Mouse (Mus musculus) c-Kit-positive CD71-positive TER-119-positive erythroid progenitor cells, embryonic 14.5 days (primary cell): Measurements from ENCODE around the gene Pde9a.

Experiments used
- DNase-seq: peaks from one replicate; pipeline ENCODE4 v3.0.0-alpha.2; 2013; ENCODE audit warnings: low spot score

Gene Pde9a

GRCm38 (mm10) chr17:31386766-31387275 lies 811 bp downstream of the Pde9a start:
- DNase-seq, result no peak

GRCm38 (mm10) chr17:31389432-31390050 lies 3.5 kb downstream of the Pde9a start:
- DNase-seq, result no peak

DNA sequence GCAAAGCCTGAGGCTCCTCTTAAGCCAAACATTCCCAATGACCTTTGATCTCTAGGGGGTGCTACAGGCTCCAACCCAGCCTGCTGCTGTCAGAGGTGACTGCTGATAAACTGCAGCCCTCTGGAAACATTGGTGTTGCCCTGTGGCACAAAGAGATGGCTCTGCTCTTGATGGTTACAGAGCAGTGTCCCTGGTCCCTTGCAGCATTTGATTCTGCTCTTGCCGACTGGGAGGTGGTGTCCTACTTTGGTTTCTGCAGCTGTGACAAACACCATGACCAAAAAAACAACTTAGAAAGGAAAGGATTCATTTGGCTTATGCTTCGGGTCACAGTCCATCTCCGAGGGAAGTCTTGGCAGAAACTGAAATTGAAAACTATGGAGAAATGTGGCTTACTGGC lies 5.5 kb downstream of the Pde9a start:
- no peak for DNase-seq

DNA sequence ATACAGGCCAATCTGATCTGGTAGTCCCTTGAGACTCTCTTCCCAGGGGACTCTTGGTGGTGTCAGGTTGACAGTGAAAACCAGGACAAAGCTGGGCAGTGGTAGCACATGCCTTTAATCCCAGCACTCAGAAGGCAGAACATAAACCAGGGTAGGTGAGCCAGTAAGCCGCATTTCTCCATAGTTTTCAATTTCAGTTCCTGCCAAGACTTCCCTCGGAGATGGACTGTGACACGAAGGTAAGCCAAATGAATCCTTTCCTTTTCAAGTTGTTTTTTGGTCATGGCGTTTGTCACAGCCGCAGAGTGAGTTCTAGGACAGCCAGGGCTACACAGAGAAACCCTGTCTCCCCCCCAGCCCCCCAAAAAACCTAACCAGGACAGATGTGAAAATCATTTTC lies 6.0 kb downstream of the Pde9a start:
- no peak for DNase-seq

- DNase-seq, result no peak
Measured at GRCm38 (mm10) chr17:31393811-31394210, 7.8 kb downstream of the Pde9a start.

- DNase-seq, result no peak
Measured at GRCm38 (mm10) chr17:31400294-31400693, 14.3 kb downstream of the Pde9a start.

DNA sequence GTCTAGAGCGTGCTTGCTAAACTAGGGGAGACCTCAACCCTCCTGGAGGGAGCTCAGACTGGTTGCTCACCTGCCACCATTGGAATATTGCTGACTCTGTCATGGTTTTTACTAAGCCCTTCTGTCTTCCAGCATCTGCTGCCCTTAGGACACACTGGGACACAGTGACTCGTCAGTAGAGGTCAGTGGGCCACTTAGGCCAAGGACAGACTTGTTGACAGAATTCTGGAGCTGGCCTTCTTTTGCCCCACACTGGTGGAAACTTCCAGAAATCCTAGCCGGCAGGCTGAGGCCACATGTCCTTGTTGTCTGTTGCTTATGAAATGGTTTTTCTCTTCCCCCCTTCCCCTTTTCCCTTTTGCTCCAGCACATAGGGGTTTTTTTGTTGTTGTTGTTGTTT lies 15.2 kb downstream of the Pde9a start:
- DNase-seq, result no peak

DNA sequence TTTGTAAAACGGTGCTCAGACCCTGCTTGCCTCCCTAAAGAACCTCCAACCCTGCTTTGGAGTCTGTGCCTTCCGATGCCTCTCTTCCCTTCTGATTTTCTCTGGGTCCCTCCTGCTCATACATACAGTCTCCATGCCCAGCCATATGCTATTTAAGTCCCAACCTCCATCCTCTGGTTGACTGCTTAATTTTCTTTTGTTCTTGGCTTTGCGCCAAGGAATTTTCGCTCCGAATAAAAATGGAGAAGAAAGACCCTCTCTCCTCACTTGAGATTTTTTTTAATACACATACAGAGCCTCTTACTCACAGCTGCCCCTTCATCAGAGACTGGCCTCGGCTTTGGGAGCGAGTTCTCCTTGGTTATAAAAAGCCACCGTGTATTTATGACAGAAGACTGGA lies 16.7 kb downstream of the Pde9a start:
- DNase-seq, result no peak

GRCm38 (mm10) chr17:31405694-31406227 lies 19.8 kb downstream of the Pde9a start:
- DNase-seq, result no peak

DNA sequence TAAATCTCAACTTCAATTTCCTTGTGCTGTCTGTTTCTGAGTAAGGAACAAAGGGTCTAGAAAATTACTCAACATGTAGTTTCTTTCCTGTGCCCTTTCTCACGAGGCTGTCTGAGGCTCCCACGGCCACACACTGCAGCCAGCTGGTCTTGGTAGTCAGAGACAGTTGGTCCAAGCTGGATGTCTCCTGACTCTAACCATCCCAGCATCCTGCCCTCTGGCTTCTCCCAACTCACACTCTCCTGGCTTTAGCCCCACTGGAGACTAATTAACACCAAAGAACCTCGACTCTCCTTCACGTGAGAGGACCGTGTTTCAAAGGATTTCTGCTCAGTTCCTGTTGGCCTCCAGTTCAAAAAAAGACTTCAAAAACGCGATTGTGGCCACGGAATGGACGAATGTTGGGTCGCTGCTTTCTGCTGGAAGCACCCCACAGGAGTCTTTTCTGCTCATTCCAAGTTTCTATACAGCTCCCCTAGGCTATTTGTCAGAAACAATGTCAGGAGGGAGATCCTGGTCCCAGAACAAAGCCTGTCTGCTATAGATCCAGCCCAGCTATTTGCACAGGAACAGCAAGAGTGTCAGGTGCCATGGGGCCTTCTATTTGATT lies 23.8 kb downstream of the Pde9a start:
- no peak for DNase-seq

DNA sequence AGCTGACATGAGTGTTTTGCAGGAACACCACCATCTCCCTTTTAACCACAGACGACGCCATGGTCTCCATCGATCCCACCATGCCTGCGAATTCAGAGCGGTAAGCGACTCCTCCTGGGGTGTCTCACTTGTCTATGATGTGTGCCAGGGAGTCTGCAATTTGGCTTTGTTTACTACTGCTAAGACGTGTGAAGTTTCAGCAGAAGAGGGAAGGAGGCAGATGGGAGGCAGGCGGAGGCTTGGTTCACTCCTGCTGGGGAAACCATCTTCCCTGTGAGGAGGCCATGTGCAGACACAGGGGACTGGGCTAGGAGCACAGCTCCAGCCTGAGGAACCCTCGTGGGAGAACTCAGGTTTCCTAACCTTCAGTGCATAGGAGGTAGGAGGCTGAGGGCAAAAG lies 29.2 kb downstream of the Pde9a start:
- no peak for DNase-seq

DNA sequence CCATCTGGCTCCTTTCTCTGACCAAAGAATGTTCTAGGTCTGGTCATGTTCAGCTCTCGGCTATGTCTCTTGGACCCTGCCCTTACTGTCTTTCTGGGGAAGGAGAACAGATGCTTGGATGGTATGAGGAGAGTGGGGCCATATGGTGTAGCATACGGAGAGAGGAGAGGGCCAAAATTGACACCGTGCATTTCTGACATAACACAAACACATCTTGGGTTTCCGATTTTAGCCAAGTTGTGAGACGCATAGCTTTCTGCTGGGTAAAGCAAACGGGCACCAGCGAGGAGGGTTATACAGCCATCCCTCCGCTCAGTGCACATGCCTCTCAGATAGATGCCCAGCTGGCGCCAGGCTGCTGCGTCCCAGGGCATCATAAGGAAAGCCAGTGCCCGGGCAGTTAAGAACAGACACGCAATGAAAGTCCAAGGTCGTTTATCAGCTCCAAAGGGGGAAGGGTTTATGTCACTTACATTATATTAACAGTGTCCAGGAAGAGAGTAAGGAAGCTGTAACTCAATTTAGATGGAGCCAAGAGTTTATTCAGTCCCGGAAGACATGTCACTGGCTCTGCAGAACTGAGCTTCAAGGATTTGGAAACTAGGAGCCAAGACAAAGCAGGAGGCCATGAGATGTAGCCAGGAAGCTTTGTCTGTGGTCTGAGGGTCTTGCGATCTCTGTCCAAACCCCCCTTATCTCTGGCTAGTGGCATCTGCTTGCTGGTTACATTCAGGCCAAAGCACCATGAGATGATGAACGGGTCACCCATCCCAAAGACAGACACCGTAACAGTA lies 33.0 kb downstream of the Pde9a start:
- no peak for DNase-seq

DNA sequence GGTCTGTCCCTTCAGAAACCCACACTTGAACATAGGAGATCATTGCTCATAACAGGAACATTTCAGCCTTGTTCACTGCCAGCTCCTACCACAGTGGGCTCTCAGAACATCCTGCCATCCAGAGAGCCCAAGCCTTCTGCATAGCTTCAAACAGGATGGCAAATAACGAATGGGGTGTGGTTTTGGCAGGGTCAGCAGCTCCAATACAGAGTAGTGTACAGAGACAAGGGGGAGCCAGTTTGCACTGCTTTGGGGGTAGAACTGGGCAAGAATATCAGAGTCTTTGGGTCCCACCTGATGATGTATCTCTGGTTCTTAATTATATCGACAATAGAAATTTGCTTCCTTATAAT lies 33.6 kb downstream of the Pde9a start:
- no peak for DNase-seq

DNA sequence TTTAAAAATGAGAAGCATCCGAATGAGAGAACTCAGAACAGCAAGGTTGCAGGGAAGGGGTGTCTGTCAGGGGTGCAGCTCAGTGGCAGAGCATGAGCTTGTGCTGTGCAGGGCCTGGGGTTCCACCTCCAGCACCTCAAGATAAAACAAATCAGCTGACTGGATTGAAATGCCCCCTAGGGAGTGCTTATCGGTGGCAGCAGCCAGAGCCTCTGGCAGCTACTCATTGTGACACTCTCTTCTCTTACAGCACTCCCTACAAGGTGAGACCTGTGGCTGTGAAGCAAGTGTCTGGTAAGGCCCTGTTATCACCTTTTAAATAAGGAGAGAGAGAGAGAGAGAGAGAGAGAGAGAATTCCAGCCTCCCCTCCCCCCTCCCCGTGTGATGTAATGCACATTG lies 34.0 kb downstream of the Pde9a start:
- DNase-seq, result no peak

- DNase-seq, result no peak
Measured at GRCm38 (mm10) chr17:31420658-31421057, 34.6 kb downstream of the Pde9a start.

DNA sequence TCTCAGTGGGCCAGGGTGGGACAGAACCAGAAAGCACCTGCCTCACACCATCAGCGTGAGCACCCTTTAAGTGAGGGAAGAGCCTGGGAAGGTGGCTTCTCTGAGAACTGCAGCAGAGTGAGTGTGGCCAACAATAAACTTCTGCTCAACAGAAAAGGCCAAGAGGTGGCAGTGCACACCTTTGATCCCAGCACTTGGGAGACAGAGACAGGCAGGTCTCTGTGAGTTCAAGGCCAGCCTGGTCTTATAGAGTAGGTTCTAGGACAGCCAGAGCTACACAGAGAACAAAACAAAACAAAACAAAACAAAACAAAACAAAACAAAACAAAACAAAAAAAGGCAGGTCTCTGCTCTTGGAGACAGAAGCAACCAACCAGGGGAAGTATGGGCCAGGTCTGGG lies 36.4 kb downstream of the Pde9a start:
- no peak for DNase-seq

GRCm38 (mm10) chr17:31423020-31423419 lies 37.0 kb downstream of the Pde9a start:
- DNase-seq, result no peak

DNA sequence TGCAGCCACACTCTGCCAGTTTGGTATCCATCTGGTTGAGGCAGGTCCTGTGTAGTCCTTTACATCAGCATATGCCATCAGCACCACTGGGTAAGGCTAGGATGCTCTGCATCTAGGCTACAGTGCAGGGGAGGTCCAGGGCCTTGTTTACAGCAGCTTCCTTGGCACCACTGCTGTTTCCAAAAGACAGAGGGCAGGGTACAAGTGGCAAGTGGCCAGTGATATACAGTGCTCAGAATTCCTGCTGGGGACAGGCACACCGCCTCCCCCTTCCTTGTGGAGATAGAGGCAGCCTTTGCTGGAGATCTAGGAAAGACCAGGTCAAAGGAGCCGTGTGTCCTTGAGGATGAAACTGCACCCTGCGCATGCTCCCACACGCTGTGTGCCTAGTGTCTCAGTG lies 38.3 kb downstream of the Pde9a start:
- no peak for DNase-seq

DNA sequence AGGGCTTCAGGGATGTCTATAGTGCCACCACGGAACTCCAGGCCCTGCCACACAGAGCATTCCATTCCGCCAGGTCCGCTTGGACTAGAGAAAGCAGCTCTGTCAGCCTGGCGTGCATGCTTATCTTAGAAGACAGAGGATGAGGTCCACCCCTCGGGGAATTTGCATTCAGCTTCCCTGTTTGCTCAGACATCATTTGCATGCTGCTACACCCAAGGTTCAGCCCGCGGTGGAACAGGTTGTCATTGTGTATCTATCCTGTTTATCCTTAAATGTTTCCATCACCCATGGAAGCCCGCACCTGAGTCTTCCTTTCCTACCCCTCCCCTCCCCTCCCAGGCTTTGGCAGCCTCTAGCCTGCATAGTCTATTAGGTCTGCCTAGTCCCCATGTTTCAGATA lies 38.8 kb downstream of the Pde9a start:
- DNase-seq, result no peak

DNA sequence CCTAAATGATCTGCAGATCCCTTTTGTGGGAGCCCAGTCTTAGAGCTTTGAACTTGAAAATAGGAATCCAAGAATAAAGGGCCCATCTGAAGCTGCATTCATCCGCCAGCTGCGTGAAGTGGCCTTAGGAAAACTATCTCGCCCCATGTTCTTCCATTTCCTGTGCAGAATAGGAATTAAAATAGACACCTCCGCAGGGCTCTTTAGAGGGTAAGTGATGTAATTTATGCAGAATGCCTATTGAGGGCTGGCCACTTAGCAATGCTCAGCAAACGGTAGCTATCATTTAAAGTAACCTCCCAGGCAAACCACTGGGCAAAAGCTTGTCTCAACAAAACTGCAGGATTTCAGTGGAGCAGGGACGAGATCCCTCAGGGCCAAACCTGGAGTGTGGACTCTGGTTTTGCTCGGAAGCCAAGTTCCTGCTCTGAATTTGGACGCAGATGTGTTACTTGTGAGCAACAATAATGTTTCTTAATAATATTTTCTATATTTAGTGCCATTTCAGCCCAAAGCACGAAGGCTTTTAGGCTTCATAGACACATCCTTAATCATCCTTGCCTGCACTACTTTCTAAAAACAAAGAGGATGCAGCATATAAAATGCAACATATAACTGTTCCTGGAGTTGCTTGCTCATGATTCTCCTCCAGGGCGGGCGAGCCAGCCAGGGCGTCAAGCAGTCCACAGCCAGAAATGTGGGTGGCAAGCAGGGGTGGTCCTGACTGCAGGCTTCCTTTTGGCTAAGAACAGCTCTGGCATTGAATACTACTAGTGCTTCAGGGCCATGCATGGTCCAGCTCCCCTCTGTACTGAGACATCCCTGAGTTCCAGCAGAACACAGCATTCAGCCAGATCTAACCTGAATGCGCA lies 40.1 kb downstream of the Pde9a start:
- DNase-seq, result no peak

DNA sequence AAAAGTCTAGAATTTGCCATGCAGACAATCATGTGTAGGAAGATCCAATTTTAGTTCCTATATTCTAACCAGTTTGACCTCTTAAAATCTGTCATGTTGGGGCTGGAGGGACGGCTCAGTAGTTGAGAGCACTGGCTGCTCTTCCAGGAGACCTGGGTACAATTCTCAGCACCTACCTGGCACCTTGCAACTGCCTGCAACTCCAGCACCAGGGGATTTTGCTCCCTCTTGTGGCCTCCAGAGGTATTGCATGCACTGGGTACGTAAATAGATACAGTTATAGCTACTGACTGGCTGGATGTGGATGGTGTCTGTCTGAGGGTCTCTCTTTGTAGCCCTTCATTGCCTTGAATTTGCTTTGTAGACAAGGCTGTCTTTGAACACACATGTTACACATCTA lies 43.4 kb downstream of the Pde9a start:
- peak; percentile 20 for DNase-seq

- no peak for DNase-seq
Measured at GRCm38 (mm10) chr17:31432878-31433281, 46.9 kb downstream of the Pde9a start.
